Mouse (Mus musculus) kidney, embryonic 15.5 days (tissue): ENCODE data around the gene Rfx7. TPM values are rescaled to one million over a fixed set of nuclear protein-coding genes. Genes with fewer than 3 reads are reported as not detected.
A peak's percentile ranks its signal among the peaks of the same experiment; 100 is the strongest.

ENCODE experiments used
- ATAC-seq: fragments of 200-750 bp; cut with Nextera tagmentation; replicated peaks from 2 replicates; pipeline ENCODE4 v1.8.0; 2017; ENCODE audit warnings: moderate TSS enrichment; ENCODE audit not compliant: low FRiP score
- H3K27ac ChIP-seq: fragments of 300-500 bp; sonication (generic); 2 replicates; pipeline ENCODE4 v1.5.1; 2015; ENCODE audit warnings: mild to moderate bottlenecking, inconsistent platforms
- H3K27me3 ChIP-seq: fragments of 300-500 bp; sonication (generic); 2 replicates; pipeline ENCODE4 v1.6.1; 2015; ENCODE audit warnings: inconsistent platforms
- H3K36me3 ChIP-seq: fragments of 300-500 bp; sonication (generic); 2 replicates; pipeline ENCODE4 v1.6.1; 2015; ENCODE audit warnings: inconsistent platforms
- H3K4me1 ChIP-seq: fragments of 300-500 bp; sonication (generic); 2 replicates; pipeline ENCODE4 v1.6.1; 2015; ENCODE audit warnings: inconsistent platforms
- H3K4me2 ChIP-seq: fragments of 300-500 bp; sonication (generic); 2 replicates; pipeline ENCODE4 v1.6.1; 2015; ENCODE audit warnings: moderate library complexity, mild to moderate bottlenecking, inconsistent platforms
- H3K4me3 ChIP-seq: fragments of 300-500 bp; sonication (generic); replicated peaks from 2 replicates; pipeline ENCODE4 v1.5.1; 2015; ENCODE audit warnings: mild to moderate bottlenecking, inconsistent platforms
- H3K9ac ChIP-seq: fragments of 300-500 bp; sonication (generic); 2 replicates; pipeline ENCODE4 v1.6.1; 2015; ENCODE audit warnings: mild to moderate bottlenecking, inconsistent platforms
- H3K9me3 ChIP-seq: fragments of 300-500 bp; sonication (generic); replicated peaks from 2 replicates; pipeline ENCODE4 v1.6.1; 2016; ENCODE audit warnings: inconsistent platforms
- WGBS: fragments of 180-500 bp; shearing (Covaris S2); methylation state at CpG from one replicate; pipeline ENCODE4 v1.1.7; 2015; ENCODE audit warnings: mixed read lengths; 5-methylcytosine and 5-hydroxymethylcytosine counted together
- polyA plus RNA-seq: library from polyadenylated mRNA; unstranded; fragments of >200 nt; fragmentation: Nextera tagmentation; extraction: Ambion mirVana; gene quantifications from 2 replicates; pipeline ENCODE4 v1.2.1, GENCODE M21; 2015

Gene Rfx7
- polyA plus RNA-seq, 1 experiment from 2014 or later = 13.5 TPM

GRCm38 (mm10) chr9:72643651-72644417 is 111.8 kb downstream of the Rfx7 start:
- H3K9ac ChIP-seq = no peak overlapping the region
- H3K4me2 ChIP-seq = no peak overlapping the region
- ATAC-seq = no peak
- H3K36me3 ChIP-seq = no peaks in the 10 kb centered on the region
- no peaks in the 10 kb centered on the region for H3K27me3 ChIP-seq
- 0 out of 2 replicates have a peak overlapping the region, but pooled peaks have one; percentile 10 for H3K27ac ChIP-seq
- no peak overlapping the region for H3K4me3 ChIP-seq
- no peaks in the 10 kb centered on the region for H3K9me3 ChIP-seq
- peaks cover 32% of the 10 kb centered on the region for H3K4me1 ChIP-seq
- 78% methylated on average over 6 of the region's 6 CpGs for WGBS

GRCm38 (mm10) chr9:72644418-72645110 is 112.5 kb downstream of the Rfx7 start:
- Histone ChIP-seq H3K4me2 (no peak overlapping the region), H3K4me3 (no peak overlapping the region), H3K4me1 (peaks cover 25% of the 10 kb centered on the region), H3K27ac (0 out of 2 replicates have a peak overlapping the region, but pooled peaks have one; percentile 10), H3K27me3 (no peaks in the 10 kb centered on the region), H3K36me3 (no peaks in the 10 kb centered on the region), H3K9me3 (no peaks in the 10 kb centered on the region), H3K9ac (no peak overlapping the region)
- no peak for ATAC-seq
- WGBS = 45% methylated on average over 6 of the region's 6 CpGs

DNA sequence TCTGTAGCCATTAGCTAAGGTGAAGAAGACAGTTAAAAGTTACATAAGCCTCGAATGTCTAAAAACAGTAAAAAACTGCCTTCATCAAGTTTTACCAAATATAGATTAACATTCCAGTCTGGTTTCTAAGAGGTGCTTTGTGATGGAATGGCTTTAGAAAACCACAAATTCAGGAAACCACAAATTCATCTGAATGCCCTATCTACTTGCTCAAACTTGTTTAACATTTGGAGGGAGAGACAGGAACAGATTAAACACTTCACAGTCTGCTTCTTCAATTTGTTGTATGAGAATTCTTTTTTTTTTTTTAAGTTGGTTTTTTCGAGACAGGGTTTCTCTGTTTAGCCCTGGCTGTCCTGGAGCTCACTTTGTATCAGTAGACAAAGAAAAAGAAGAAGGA is 117.7 kb downstream of the Rfx7 start:
- Histone ChIP-seq H3K4me2 (no peak overlapping the region), H3K4me3 (no peak overlapping the region), H3K9me3 (no peaks in the 10 kb centered on the region), H3K27me3 (no peaks in the 10 kb centered on the region), H3K27ac (no peak overlapping the region), H3K4me1 (peaks cover 19% of the 10 kb centered on the region), H3K36me3 (no peaks in the 10 kb centered on the region), H3K9ac (no peak overlapping the region)
- ATAC-seq = no peak
- 61% methylated on average over 2 of the region's 2 CpGs for WGBS

GRCm38 (mm10) chr9:72652961-72653360 is 120.9 kb downstream of the Rfx7 start:
- H3K9ac ChIP-seq = no peak overlapping the region; the same call in 1 of the 2 replicates
- 7% methylated on average over 8 of the region's 8 CpGs for WGBS
- H3K4me1 ChIP-seq = peaks cover 37% of the 10 kb centered on the region
- H3K9me3 ChIP-seq = no peaks in the 10 kb centered on the region
- ATAC-seq = peak; percentile 86
- peak overlapping the region; percentile 89 for H3K27ac ChIP-seq
- H3K4me2 ChIP-seq = peak overlapping the region; percentile 50
- peak overlapping the region; percentile 15; the same call in 1 of the 2 replicates for H3K4me3 ChIP-seq
- H3K27me3 ChIP-seq = no peaks in the 10 kb centered on the region
- H3K36me3 ChIP-seq = no peaks in the 10 kb centered on the region

DNA sequence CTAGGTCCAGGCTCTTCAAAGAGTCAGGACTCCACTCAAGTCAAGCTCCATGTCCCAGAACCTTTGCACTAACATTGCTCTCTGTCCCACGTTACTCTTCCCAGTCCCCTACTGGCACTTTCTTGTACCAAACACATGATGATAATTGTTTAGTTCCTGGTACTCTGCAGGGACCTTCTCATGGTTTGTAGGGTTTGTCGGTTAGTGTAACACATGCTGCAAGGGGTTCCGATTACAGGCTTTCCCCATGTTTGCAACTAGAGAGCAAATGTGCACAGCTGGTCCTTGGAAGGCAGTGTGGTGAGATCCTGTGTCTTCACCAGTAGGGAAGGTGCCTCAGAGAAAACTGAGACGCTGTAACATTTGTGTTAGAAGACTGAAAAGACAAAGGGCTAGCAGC is 121.5 kb downstream of the Rfx7 start:
- no peak overlapping the region for H3K9ac ChIP-seq
- no peak overlapping the region for H3K4me3 ChIP-seq
- H3K9me3 ChIP-seq = no peaks in the 10 kb centered on the region
- no peaks in the 10 kb centered on the region for H3K27me3 ChIP-seq
- H3K4me2 ChIP-seq = peak overlapping the region; percentile 50
- no peaks in the 10 kb centered on the region for H3K36me3 ChIP-seq
- 17% methylated on average over 4 of the region's 4 CpGs for WGBS
- H3K4me1 ChIP-seq = peaks cover 37% of the 10 kb centered on the region
- ATAC-seq = 0 out of 2 replicates have a peak, but pooled peaks have one; percentile 23
- H3K27ac ChIP-seq = peak overlapping the region; percentile 89

GRCm38 (mm10) chr9:72654593-72655242 is 122.7 kb downstream of the Rfx7 start:
- no peak overlapping the region for H3K4me3 ChIP-seq
- H3K9me3 ChIP-seq = no peaks in the 10 kb centered on the region
- H3K27ac ChIP-seq = no peak overlapping the region; the same call in 1 of the 2 replicates
- 0 out of 2 replicates have a peak, but pooled peaks have one; percentile 19 for ATAC-seq
- H3K4me2 ChIP-seq = no peak overlapping the region
- no peaks in the 10 kb centered on the region for H3K36me3 ChIP-seq
- WGBS = 73% methylated on average over 6 of the region's 6 CpGs
- H3K27me3 ChIP-seq = no peaks in the 10 kb centered on the region
- no peak overlapping the region for H3K9ac ChIP-seq
- H3K4me1 ChIP-seq = peaks cover 39% of the 10 kb centered on the region

DNA sequence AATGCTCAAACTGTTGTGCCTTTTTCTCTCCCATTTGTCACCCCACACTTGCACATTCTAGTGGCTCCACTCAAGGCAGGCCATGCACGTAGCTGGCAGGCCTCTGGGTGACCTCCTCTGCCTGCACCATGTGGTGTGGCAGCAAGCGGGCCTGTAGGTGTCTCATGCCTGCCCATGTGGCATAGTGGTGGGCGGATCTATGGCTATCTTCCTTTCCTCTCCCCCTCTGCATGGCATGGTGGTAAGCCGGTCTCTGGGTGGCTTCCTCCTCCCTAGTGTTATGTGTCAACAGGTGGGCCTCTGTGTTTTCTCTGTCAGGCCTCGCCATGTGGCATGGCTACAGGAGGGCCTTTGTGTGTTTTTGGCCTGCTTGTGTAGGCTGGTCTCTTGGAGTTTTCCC is 123.6 kb downstream of the Rfx7 start:
- Histone ChIP-seq H3K4me2 (no peak overlapping the region), H3K9ac (no peak overlapping the region), H3K4me1 (peaks cover 43% of the 10 kb centered on the region), H3K27ac (no peak overlapping the region; the same call in 1 of the 2 replicates), H3K36me3 (no peaks in the 10 kb centered on the region), H3K9me3 (no peaks in the 10 kb centered on the region), H3K27me3 (no peaks in the 10 kb centered on the region), H3K4me3 (no peak overlapping the region)
- ATAC-seq = no peak
- WGBS = 73% methylated on average over 5 of the region's 5 CpGs

GRCm38 (mm10) chr9:72656491-72656890 is 124.5 kb downstream of the Rfx7 start:
- Histone ChIP-seq H3K9me3 (no peaks in the 10 kb centered on the region), H3K27ac (peak overlapping the region; percentile 41; the same call in 1 of the 2 replicates), H3K4me2 (no peak overlapping the region), H3K27me3 (no peaks in the 10 kb centered on the region), H3K36me3 (no peaks in the 10 kb centered on the region), H3K4me1 (peaks cover 50% of the 10 kb centered on the region), H3K4me3 (no peak overlapping the region), H3K9ac (no peak overlapping the region)
- ATAC-seq = no peak
- 31% methylated on average over 4 of the region's 4 CpGs for WGBS

DNA sequence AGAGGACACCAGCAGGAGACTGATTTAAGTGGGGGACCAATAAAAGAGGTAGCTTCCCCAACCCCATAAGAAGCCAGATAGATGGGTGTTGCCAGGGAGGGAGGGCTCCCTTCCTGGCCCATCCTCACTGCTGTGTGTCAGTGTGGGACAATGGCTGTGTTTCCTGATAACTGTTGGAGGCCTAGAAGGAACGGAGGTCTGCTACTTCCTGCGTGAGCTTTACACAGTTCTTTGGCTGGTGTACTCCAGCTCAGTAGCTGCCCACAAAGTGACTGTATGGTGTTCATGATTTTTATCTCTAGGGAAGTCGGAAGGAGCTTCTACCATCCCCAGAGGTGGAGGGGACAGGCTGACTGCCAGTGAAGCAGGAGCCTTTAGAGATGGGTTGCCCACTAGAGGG is 124.9 kb downstream of the Rfx7 start:
- H3K9ac ChIP-seq = no peak overlapping the region
- WGBS = 51% methylated on average over 3 of the region's 3 CpGs
- no peaks in the 10 kb centered on the region for H3K27me3 ChIP-seq
- peak overlapping the region; percentile 41 for H3K27ac ChIP-seq
- H3K4me2 ChIP-seq = no peak overlapping the region
- H3K4me1 ChIP-seq = peaks cover 52% of the 10 kb centered on the region
- no peaks in the 10 kb centered on the region for H3K9me3 ChIP-seq
- no peak overlapping the region for H3K4me3 ChIP-seq
- H3K36me3 ChIP-seq = no peaks in the 10 kb centered on the region
- ATAC-seq = no peak

GRCm38 (mm10) chr9:72657694-72658093 is 125.7 kb downstream of the Rfx7 start:
- Histone ChIP-seq H3K36me3 (no peaks in the 10 kb centered on the region), H3K4me1 (peaks cover 47% of the 10 kb centered on the region), H3K9ac (no peak overlapping the region), H3K4me3 (no peak overlapping the region), H3K27ac (no peak overlapping the region), H3K9me3 (no peaks in the 10 kb centered on the region), H3K27me3 (no peaks in the 10 kb centered on the region), H3K4me2 (no peak overlapping the region)
- WGBS = 84% methylated on average over 1 of the region's 1 CpGs
- ATAC-seq = no peak

DNA sequence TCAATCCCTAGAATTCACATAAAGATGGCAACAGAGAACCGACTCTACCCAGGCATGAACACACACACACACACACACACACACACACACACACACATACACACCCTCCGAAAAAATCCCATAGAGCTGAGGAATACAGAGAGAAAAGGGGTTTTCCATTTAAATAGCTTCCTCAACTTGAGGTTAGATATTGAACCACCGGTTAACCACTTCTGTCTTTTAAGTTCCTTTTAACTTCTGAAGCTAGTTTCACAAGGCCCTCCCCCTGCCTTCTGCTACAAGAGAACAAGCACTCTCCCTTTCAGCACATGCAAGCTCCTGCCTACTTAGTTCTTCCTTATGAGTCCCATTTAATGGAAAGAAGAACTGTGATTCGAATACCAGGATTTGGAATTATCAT is 128.1 kb downstream of the Rfx7 start:
- Histone ChIP-seq H3K4me3 (no peak overlapping the region), H3K9ac (no peak overlapping the region), H3K27ac (no peak overlapping the region), H3K27me3 (no peaks in the 10 kb centered on the region), H3K9me3 (no peaks in the 10 kb centered on the region), H3K4me1 (peaks cover 41% of the 10 kb centered on the region), H3K4me2 (no peak overlapping the region), H3K36me3 (peaks cover 8% of the 10 kb centered on the region; the same call in 1 of the 2 replicates)
- no peak for ATAC-seq
- 75% methylated on average over 4 of the region's 4 CpGs for WGBS

GRCm38 (mm10) chr9:72660911-72661310 is 128.9 kb downstream of the Rfx7 start:
- no peaks in the 10 kb centered on the region for H3K27me3 ChIP-seq
- no peak overlapping the region for H3K9ac ChIP-seq
- no peaks in the 10 kb centered on the region for H3K9me3 ChIP-seq
- H3K36me3 ChIP-seq = peaks cover 16% of the 10 kb centered on the region
- peak overlapping the region; percentile 99 for H3K27ac ChIP-seq
- peak overlapping the region; percentile 77; the same call in 1 of the 2 replicates for H3K4me2 ChIP-seq
- no peak for ATAC-seq
- H3K4me1 ChIP-seq = peaks cover 45% of the 10 kb centered on the region
- WGBS = 50% methylated on average over 1 of the region's 1 CpGs
- H3K4me3 ChIP-seq = no peak overlapping the region
